Comparison of ENCODE assay signal across 15 mouse cellular contexts in the genomic region with DNA sequence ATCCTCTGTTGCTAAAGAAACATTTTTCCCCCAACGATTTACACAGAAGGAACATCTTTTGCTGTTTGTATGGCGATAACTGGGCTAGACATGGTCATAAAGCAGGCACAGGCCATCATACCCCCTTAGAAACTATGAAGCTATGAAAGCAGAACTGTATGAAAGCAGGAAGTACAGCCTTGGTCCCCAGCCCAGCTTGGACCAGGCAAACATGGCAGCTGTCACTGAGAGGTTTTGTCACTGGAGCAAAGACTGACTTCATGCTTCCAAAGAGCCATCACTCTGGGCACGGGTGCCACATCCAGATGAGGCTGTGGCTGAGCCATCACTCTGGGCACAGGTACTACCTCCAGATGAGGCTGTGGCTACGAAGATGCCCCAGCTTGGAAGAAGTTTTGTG.
"Had no signal": no experiment of that assay in that cellular context is flagged by ENCODE, and none has a peak within 500 bp of the region (broad histone marks: within the 10 kb centered on the region; RNA-seq: fewer than 3 reads in every experiment).

No protein-coding gene starts in this region.

- H3K9ac ChIP-seq: lung, embryonic 15.5 days; midbrain, embryonic 13.5 days; midbrain, embryonic 15.5 days; neural tube, embryonic 12.5 days; stomach, embryonic 15.5 days had no signal

- H3K9me3 ChIP-seq: lung, embryonic 15.5 days; midbrain, embryonic 13.5 days; midbrain, embryonic 15.5 days; stomach, embryonic 15.5 days had no signal

- H3K36me3 ChIP-seq: lung, embryonic 15.5 days; midbrain, embryonic 13.5 days; midbrain, embryonic 15.5 days; neural tube, embryonic 12.5 days; stomach, embryonic 15.5 days had no signal

- H3K4me3 ChIP-seq: lung, embryonic 15.5 days; megakaryocyte, embryonic 14.5 days; midbrain, embryonic 13.5 days; midbrain, embryonic 15.5 days; neural tube, embryonic 12.5 days; stomach, embryonic 15.5 days had no signal

- H3K4me1 ChIP-seq: lung, embryonic 15.5 days; megakaryocyte, embryonic 14.5 days; midbrain, embryonic 15.5 days; neural tube, embryonic 12.5 days; stomach, embryonic 15.5 days had no signal

- H3K27ac ChIP-seq: lung, embryonic 15.5 days; macrophage; midbrain, embryonic 13.5 days; midbrain, embryonic 15.5 days; neural tube, embryonic 12.5 days; stomach, embryonic 15.5 days; stomach, postnatal 0 days had no signal

- DNase-seq: lung, adult 2 months; lung, postnatal 14 days; lung, postnatal 36 days; right cerebral cortex, postnatal 14 days; thymus, adult 2 months; thymus, postnatal 25 days; thymus, postnatal 4 days had no signal

- H3K27me3 ChIP-seq: lung, embryonic 15.5 days; megakaryocyte, embryonic 14.5 days; midbrain, embryonic 13.5 days; midbrain, embryonic 15.5 days; neural tube, embryonic 12.5 days; stomach, embryonic 15.5 days had no signal
